Mouse (Mus musculus): ENCODE measurements around the gene Smg9.
"Not testable (repeated sequence)": the region's sequence is repeated elsewhere in the genome, so short reads cannot be mapped to it uniquely, and the experiment has no call there.

The Smg9 gene

DNA sequence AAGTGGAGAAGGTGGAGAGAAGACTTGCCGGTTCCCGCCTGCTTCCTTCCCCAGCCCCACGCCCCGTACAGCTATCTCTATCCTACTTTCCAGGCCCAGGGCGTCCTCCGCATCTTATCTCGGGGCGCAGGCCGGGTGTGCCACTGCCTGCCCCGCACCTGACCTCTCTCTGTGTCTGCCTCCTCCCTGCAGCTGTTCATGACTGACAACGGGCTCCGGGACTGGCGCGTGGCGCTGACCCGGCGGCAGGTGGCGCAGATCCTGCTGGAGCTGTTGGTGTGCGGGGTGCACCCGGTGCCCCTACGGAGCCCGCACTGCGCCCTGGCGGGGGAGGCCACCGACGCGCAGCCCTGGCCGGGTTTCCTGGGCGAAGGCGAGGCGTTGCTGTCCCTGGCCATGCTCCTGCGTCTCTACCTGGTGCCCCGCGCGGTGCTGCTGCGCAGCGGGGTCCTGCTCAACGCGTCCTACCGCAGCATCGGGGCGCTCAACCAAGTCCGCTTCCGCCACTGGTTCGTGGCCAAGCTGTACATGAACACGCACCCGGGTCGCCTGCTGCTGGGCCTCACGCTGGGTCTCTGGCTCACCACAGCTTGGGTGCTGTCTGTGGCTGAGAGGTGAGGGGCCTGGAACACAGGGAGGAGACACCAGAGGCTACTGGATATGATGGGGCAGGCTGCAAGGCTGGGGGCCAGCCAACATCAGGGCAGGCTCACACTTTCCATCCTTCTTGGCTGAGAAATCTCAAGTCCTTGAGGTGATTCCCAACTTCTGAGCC lies 22.1 kb upstream of the Smg9 start:
- DNase-seq (ENCODE audit: low spot score), result no peak

DNA sequence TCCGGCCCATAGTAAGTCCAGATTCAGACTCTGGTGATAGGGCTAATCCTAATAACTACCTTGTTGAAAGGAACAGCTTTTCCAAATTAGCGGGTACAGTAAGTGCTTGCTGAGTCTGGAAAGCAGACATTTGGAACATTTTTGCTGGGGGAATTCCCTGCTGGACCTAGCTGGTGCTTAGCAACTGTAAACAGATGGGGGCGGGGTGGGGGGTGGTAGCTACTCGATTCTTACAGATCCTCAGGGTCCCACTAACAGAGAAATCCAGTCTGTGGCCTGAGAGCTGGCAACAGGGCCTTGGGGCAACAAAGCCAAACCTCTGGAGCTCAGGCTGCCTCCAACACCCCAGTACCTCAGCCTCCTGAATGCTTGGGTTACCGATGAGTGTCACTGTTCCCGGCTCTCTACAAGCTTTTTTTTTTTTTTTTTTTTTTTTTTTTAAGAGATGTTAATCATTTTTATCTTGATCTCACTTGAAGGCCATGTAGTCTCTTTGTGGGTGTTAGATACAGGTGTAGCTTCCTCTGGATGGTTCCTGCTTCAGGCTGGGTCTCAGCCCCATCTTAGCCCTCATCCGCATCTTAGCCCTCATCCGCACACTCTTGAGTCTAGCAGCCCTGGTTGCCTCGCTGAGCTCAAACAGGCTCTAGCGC lies 21.2 kb upstream of the Smg9 start:
- DNase-seq (ENCODE audit: low spot score), result no peak

DNA sequence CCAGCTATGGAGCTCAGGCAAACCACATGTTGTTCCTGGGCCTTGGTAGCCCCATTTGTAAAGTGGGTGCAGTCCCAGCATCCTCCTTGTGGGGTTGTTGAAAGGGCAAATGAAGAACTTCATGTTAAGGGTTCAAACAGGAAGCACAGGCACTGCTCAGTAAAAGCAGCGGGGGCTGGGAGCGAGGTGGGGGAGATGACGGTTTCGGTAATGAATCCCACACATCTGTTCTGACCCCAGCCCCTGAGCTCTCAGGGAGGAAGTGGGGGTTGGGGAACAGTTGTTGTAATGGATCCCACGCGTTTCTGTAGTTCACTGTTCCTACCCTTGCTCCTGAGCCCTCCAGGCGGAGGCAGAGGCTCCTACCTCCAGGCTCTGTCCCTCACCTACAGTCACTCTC lies 19.5 kb upstream of the Smg9 start:
- DNase-seq (ENCODE audit: low spot score), result no peak

DNA sequence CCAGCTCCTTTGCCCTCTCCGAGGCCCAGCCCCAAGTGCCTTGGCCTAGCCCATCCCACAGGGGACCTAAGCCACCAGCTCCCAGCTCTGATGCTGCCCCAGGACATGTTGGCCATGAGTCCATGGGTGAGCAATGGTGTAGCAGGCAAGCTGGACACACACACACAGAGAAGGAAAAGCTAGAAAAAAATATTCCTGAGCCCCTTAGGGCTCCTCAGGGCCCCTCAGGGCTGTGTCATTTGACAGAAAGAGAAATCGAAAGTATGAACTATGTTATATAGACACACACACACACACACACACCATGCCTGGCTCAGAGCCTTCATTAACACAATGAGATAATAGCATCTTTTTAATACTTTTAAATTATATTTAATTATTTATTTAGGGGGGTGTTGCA lies 19.0 kb upstream of the Smg9 start:
- no peak for DNase-seq (ENCODE audit: low spot score)

DNA sequence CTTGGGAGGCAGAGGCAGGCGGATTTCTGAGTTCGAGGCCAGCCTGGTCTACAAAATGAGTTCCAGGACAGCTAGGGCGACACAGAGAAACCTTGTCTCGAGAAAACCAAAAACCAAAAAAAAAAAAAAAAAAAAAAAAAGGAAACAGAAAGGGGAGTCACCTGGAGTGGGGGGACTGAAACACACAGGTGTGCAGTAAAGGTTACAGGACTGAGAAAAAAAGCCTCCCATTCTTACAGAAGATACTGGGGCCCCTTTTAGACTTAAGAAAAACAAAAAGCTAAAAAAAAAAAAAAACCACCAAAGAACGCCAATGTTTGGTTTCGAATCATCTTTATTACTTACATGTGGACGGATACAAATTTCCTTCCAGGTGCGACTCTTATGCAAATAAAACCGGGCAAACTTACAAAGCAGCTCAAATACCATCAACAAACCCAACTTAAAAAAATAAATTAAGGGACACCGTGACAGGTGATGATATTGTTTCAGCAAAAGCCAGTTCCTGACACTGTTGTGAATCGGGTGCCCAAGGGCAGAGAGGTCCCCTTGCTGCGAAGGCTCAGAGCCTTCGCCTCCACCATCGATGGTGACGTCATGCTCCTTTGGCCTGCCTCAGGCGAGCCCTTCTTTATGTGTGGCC lies 16.6 kb upstream of the Smg9 start:
- DNase-seq (ENCODE audit: low spot score), result no peak

DNA sequence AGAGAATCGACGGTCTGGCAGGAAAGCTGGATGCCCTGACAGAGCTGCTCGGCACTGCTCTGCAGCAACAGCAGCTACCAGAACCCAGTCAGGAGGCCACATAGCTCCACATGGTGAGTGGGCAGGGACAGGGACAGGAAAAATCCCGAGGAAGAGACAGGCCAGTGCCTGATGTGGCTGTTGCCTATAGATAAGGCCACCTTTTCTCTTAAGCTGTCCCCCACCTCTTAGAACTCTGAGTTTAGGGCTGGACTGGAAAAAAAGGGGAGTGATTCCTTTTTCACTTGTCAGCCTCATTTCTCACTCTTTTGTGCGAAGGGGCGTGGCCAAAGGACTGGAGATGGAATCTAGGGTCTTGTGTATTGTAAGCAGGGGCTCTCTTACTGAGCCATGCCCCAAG lies 15.3 kb upstream of the Smg9 start:
- no peak for DNase-seq (ENCODE audit: low spot score)

DNA sequence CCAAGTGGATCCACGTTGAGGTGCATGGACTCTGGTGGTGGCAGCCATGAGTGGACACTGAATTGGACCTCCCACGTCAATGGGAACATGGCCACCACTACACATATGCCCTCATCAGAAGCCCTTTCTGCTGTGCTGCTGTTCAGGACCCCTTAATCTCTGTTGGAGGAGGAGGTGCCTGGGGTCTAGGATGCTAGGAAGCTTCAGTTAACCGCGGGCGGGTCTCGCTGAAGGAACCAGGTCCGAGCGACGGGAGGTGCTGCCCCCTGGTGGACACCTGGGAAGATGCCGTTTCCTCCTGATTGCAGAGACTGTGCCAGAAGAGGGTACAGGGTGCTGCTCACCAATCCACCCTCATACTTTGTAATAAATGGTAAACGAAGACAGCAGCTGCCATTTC lies 14.6 kb upstream of the Smg9 start:
- peak; percentile 32 for DNase-seq (ENCODE audit: low spot score)

DNA sequence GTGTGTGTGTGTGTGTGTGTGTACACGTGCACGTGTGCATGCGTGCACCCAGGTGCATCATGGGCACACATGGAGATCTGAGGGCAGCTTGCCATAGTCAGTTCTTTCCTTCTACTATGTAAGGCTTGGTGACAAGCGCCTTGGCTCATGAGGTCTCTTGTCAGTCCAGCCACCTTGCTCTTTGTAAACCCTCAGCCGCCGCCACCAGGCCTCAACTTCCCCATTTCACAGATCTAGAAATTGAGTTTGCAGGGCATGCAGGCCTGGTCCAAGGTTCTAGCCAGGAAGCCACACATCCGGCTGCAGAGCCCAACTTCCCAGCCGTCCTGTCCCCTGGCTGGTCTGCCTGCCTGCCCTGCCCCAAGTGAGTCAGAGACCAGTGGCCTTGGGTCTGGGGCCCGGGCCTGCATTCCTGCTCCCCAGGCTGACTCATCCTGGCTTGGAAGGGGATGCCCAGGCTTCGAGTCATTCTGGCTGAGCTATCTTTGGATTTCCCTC lies 12.3 kb upstream of the Smg9 start:
- peak; percentile 45 for DNase-seq (ENCODE audit: low spot score)

DNA sequence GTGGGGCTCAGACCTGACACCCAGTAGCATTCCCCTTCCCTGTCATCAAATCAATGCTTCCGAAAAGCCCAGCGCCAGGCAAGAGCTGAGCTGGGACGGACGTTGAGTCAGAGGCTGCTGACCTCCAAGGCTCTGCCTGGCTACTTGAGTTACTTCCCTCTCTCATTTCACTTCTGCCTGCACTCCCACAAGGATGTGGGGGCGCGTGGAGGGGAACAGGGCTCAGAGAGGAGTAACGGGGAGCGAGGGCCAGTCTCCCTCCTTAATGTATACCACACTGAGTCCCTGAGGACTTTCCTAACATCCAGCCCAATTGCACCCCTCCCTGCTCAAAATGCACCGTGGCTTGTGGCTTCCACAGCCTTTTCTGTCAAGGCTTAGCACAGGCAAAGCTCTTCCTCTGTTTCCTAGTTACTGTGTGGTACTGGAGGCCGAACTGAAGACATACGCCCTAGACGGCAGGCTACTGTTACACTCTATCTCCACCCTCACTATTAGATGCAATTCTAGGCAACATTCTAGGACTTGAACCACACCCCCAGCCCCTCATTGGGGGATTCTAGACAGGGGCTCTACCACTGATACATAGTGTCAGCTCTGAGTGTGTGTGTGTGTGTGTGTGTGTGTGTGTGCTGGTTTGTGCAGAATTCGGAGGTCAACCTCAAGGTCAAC lies 9.8 kb upstream of the Smg9 start:
- no peak for DNase-seq (ENCODE audit: low spot score)

DNA sequence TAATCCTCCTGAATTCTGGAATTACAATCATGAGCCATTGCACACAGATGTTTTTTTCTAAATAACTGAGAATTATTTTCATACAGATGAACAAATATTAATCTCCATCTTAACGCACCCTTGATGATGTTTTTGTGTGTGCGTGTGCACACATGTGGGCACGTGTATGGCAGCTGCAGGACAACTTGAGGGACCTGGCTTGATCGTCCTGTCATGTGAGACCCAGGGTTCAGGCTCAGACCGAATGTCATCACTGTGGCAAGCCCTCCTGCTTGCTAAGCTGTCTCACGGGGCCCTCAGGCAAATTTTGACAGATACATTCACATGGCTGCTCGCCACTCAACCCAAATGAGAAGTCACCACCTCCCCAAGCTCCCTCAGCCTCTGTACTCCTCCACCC lies 8.9 kb upstream of the Smg9 start:
- DNase-seq (ENCODE audit: low spot score), result no peak

DNA sequence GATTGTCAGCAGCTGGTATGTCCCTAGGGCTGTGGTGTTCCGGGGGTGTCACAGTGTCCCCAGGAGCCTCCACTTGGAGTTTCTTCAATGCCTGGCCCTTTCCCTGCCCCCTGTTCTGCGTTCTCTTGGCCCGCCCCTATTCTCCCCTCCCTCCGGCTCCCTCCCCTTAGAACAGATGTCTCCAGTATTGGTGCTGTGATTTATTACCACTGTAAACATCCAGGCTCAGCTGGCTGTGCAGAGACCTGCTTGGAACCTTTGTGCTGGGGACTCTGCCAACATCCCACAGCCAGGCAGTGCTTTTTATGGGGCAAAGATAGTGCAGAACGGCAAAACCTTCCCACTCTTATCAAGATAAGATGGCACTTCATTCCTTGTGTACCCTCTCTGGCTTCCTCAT lies 8.3 kb upstream of the Smg9 start:
- DNase-seq (ENCODE audit: low spot score), result peak; percentile 69

DNA sequence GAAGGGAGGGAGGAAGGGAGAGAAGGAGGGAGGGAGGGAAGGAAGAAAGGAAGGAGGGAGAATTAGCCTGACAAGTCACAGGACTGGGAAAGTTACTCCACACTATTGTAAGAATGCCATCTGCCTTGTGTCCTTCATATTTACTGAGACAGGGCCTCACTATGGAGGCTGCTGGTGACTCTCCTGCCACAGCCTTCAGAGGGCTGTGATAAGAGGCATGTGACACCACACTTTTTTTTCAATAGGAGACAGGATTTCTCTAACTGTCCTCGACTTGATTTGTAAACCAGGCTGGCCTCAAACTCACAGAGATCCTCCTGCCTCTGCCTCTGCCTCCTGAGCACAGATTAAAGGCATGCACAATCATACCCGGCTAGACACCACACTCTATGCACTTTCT lies 7.7 kb upstream of the Smg9 start:
- peak; percentile 42 for DNase-seq (ENCODE audit: low spot score)

DNA sequence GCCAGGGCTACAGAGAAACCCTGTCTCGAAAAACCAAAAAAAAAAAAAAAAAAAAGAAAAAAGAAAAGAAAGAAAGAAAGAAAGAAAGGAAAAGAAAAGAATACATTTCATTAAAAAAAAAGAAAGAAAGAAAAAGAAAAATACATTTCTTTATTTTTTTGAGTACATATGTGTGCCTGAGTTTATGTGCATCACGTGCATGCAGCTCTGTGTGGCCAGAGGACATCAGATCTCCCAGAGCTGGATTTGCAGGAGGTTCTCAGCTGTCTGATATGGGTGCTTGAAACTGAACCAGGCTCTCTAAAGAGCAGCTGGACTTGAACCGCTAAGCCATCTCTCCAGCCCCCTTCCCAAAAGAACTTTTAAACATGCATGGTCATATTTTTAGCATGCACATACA lies 5.4 kb upstream of the Smg9 start:
- DNase-seq (ENCODE audit: low spot score), result no peak

DNA sequence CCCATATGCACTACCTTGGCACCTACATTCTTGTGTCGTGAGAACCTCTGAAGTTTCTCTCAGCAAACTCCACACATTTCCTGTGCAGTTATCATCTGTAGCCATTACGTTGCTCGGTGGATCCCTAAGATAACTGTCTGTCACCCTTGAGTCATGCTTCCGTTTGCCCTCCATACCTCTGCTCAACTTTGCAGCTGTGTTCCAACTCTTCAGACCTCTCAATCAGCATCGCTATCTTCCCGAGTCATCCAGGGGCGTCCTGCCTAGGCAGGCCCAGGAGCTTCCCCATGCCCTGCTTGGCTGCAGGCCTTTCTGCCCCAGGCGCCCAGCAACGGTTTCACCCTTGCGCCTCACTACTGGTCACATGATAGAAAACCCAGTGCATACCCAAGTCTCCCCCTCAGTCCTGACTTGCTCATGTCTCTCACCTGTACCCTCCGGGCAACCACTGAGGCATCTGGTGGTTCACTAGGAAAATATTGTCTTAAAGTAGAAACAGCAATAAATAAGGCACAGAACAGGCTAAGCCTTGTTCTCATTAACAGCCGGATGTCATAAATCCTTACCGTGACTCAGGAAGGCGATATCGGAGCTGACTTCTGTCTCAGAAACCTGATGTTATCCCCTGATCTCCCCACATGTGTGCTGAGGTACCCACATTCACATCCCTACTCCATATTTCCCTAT lies 4.8 kb upstream of the Smg9 start:
- DNase-seq (ENCODE audit: low spot score), result no peak

DNA sequence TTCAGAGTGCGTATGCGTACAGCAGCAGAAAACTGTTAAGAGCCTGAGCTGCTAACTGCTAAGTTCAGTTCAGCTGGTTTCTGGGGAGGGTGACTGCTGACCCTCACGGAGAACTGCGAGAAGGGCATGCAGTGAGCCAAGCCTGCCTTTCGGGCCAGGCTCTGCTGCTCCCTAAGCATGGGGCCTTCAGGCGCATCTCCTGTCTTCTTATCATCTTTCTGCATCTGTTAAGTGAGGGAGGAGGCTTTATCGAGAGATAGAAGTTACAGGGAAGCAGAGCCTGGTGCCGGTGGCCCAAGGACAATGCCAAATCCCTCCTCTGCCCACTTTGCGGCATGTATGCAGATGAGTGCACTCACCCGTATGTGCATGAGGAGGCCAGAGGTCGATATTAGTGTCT lies 2.6 kb upstream of the Smg9 start:
- DNase-seq (ENCODE audit: low spot score), result no peak

DNA sequence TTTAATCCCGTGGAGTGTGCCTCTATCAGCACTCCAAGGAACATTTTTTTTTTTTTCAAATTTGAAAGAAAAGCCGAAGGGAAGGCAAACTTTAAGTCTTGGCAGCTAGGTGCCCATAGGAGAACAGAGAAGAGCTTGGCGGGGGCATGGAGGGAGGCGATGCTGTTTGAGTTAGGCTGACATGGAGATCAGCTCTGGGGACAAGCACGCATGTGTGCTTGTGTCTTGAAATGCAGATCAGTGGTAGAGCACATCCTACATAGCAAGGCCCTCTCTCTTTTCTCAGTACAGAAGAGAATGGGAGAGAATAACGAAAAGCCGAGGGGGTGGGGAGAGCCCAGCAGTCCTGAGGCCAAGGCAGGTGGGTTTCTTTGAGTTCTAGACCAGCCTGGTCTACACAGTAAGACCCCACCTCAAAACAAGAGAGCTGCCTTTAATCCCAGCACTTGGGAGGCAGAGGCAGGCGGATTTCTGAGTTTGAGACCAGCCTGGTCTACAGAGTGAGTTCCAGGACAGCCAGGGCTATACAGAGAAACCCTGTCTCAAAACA lies 980 bp upstream of the Smg9 start:
- DNase-seq (ENCODE audit: low spot score), result no peak

DNA sequence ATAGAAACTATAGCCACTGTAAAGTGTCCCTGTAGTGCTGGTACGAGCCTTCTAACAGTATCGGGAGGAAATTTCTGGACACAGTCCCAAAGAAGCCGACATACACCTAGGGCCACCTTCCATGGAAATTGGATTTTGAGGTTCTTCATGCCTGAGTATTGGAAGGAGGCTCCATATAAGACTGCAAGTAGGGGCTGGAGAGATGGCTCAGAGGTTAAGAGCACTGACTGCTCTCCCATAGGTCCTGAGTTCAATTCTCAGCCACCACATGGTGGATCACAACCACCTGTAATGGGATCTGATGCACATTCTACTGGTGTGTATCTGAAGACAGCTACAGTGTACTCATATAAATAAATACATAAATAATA lies 648 bp downstream of the Smg9 start:
- no peak for DNase-seq (ENCODE audit: low spot score)

DNA sequence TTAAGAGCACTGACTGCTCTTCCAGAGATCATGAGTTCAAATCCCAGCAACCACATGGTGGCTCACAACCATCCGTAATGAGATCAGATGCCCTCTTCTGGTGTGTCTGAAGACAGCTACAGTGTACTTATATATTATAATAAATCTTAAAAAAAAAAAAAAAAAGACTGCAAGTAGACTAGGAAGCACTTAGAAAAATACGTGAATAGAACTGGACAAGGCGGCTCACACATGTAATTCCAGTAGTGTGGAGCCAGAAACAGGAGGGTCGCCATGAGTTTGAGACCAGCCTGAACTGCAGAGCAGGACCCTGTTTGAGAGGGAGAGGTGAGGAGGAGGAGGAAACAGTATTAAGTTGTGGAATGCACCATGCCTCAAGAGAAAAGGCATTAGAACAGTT lies 1.1 kb downstream of the Smg9 start:
- DNase-seq (ENCODE audit: low spot score), result not testable (repeated sequence)

DNA sequence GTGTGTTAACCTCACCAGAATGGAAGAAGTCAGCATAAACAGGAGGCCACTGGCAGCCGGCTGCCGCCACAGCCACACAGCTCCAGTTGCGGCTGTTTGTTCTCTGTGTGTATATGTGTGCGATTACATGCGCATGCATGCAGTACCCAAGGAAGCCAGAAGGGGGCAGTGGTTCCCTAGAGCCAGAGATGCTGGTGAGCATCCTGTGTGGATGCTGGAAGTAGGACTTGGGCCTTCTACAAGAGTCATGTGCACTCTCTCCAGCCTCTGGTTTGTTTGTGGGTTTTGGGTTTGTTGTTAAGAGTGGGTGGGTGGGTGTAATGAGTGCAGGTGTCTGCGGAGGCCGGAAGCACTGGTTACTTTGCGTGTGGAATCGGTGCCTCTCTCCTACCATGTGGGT lies 3.4 kb downstream of the Smg9 start:
- no peak for DNase-seq (ENCODE audit: low spot score)

DNA sequence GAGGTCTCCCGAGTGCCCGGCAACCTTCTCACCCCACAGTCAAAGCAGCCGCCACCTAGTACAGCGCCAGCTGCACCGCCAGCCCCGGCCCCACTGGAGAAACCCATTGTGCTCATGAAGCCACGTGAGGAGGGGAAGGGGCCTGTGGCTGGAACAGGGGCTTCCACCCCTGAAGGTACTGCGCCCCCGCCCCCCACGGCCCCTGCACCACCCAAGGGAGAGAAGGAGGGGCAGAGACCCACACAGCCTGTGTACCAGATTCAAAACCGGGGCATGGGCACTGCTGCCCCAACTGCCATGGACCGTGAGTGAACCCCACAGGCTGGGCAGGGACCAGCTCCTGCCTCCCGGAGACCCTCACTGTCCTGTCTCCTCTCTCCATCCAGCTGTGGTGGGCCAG lies 6.2 kb downstream of the Smg9 start:
- DNase-seq (ENCODE audit: low spot score), result no peak

DNA sequence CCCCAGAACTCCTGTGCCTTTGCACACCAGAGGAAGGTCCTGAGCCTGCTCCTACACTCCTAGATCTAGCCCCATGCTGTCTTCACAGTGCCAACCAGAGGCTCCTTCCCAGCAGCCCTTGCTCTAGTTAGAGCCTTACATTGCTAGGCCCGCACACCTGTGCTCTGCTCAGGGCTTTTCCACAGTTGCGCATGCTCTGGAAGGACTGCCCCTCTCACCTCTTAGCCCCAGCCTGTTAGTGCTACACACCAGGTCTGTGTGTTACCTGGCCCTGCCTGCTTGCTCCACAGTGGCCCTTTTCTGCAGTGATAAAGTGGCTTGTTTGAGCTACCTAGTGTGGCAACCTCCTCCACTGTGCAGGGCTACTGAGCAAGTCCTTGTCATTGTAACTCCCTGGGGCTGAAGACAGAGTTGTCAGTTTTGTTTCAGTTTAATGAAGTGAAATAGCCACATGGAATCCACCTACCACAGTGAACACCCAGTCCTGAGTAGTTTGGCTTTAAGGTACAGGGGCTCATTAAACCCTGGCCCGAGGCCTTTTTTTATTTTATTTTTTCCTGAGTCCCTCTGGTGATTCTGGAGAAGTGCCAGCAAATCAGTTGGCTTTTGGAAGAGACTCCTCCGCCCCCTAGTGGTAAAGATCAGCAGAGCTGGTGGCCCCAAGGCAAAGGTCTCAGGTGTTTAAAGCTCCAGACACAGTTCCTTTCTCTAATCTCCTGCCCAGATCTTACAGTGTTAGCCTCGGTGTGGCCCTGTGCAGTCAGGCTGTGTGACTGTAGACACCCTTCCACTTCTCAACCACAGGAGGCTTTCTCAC lies 7.3 kb downstream of the Smg9 start:
- DNase-seq (ENCODE audit: low spot score), result peak; percentile 85

Data from adipocyte (in vitro differentiated cells).